Mouse (Mus musculus) ES-E14 (cell line): Measurements from ENCODE around the gene Ssna1.

Experiments used
- HCFC1 ChIP-seq: IDR thresholded peaks from 2 replicates; pipeline ENCODE4 v1.6.1; 2012; ENCODE audit warnings: low read length, inconsistent platforms, borderline replicate concordance; ENCODE audit not compliant: insufficient read depth
- MAFK ChIP-seq: IDR thresholded peaks from 2 replicates; pipeline ENCODE4 v1.6.1; 2014; ENCODE audit warnings: mild to moderate bottlenecking, low read depth, low read length, inconsistent platforms; ENCODE audit not compliant: insufficient read depth
- ZC3H11A ChIP-seq: IDR thresholded peaks from 2 replicates; pipeline ENCODE4 v1.6.1; 2012; ENCODE audit warnings: low read depth, mild to moderate bottlenecking, inconsistent platforms, low read length, borderline replicate concordance
- ZNF384 ChIP-seq: IDR thresholded peaks from 2 replicates; pipeline ENCODE4 v1.6.1; 2012; ENCODE audit warnings: low read depth, low read length, inconsistent platforms

DNA sequence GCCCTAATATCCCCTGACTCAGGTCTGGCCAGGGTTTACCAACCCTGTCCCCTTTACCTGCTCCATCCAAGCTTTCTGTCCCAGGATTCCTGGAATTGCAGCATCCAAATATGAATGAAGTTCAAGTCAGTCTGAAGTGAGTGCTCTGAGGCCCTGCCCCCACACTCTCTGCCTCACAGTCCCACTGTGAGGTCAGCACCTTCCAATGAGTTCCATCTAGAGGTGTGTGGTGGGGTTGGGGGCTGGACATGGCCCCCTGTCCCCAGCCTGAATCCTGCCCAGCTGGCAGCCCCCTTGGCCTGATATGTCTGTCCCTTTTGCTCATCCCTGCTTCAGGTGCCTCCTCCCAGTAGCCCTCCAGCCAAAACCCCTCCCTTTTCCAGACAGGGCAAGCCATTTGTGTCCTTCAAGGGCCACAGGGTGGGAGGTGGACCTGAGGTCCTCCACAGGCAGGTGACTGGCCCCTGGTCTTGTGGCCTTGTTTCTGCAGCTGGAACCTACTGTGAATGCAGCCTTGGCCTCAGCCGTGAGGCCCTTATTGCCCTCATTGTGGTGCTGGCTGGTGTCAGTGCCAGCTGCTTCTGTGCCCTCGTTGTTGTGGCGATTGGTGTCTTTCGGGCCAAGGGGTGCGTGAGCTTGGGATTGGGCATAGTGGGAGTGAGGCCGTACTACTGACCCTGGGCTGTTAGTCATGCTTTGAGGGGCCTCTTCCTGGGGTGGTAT lies 15.8 kb upstream of the Ssna1 start, which contains the start of gene Tmem210:
- no peak for TF ChIP-seq ZC3H11A
- no peak for TF ChIP-seq ZNF384
- no peak for TF ChIP-seq MAFK
- TF ChIP-seq HCFC1 = no peak
